Mouse (Mus musculus) induced T-regulatory cell, adult 2 months (primary cell): Measurements from ENCODE around the gene Ganc.
A peak's percentile ranks its signal among the peaks of the same experiment; 100 is the strongest.

Experiments used
- DNase-seq: peaks from one replicate; pipeline ENCODE4 v3.0.0-alpha.2; 2012; ENCODE audit warnings: low read depth

Gene Ganc

DNA sequence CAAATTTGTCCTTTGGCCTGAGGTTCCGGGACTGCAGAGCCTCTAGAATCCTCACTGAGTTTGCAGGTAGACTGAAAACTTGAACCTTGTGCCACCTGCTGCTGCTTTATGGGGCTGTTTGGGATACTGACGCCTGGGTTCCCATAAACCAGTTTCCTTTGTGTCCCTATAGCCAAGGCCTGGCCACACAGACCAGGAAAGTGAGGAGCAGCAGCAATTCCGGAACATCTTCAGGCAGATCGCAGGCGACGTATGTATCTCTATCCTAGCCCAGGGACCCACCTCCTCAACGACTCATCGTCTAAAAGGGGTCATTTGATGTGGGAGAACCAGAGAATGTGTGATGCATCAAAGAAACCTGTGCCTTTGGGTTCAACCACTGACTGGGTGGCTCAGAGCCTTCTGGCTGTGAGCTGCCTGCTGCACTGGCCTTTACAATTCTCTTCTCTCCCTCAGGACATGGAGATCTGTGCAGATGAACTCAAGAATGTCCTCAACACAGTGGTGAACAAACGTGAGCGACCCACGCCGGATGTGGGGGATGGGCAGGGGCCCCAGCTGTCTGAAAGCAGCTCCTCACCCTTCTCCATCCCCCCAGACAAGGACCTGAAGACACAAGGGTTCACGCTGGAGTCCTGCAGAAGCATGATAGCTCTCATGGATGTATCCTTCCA lies 98.4 kb downstream of the Ganc start:
- peak; percentile 62 for DNase-seq

DNA sequence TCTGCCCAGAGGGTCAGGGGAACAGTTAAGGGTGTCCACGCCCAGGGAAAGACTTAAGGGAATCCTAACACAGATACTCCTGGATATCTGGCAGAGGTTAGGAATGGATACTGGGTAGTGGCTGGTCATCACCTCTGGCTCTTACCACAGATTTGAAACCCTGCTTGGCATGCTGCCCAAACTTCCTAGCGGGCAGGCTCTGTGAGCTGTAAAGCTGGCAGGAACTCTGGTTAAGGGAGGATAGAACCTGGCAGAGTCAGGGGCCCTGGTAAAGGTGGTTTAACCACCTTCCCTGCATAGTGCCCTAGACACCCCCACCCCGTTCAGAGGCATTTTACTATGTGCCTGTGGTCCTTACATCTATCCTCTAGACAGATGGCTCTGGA lies 98.9 kb downstream of the Ganc start:
- no peak for DNase-seq

DNA sequence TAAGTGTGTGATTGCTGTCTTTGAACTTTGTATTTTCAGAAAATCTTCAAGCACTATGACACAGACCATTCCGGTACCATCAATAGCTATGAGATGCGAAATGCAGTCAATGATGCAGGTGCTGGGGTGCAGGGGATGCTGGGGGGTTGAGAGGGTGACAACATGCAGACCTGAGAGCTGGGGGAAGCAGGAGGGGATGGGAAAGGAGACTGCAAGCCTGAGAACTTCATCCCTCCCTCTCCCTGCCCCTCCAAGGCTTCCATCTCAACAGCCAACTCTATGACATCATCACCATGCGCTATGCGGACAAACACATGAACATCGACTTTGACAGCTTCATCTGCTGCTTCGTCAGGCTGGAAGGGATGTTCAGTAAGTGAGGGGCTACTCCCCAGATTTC lies 99.4 kb downstream of the Ganc start:
- DNase-seq, result no peak

DNA sequence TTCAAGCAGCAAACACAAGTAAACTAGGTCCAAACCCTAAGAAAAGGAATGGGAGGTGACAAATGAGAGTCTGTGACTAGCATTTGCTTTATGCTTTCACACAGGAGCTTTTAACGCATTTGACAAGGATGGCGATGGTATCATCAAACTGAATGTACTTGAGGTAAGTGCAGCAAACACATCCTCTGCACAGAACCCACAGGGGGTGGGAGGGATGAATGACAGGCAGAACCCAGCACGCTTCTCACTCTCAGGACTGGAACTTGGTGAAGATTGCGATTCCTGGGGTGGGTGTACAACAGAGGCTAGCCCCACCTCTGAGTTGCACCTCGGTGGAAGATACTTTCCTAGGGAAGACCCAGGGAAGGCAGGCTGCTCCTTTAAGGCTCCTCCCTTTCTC lies 100.3 kb downstream of the Ganc start:
- peak; percentile 18 for DNase-seq
